Mouse (Mus musculus) ovary, postnatal 36 days (tissue): ENCODE results near the gene Ppard.
A peak's percentile ranks its signal among the peaks of the same experiment; 100 is the strongest.

ENCODE experiments used
- DNase-seq: peaks from one replicate; pipeline ENCODE4 v3.0.0; 2022; ENCODE audit warnings: low spot score, mixed read lengths

Gene Ppard

DNA sequence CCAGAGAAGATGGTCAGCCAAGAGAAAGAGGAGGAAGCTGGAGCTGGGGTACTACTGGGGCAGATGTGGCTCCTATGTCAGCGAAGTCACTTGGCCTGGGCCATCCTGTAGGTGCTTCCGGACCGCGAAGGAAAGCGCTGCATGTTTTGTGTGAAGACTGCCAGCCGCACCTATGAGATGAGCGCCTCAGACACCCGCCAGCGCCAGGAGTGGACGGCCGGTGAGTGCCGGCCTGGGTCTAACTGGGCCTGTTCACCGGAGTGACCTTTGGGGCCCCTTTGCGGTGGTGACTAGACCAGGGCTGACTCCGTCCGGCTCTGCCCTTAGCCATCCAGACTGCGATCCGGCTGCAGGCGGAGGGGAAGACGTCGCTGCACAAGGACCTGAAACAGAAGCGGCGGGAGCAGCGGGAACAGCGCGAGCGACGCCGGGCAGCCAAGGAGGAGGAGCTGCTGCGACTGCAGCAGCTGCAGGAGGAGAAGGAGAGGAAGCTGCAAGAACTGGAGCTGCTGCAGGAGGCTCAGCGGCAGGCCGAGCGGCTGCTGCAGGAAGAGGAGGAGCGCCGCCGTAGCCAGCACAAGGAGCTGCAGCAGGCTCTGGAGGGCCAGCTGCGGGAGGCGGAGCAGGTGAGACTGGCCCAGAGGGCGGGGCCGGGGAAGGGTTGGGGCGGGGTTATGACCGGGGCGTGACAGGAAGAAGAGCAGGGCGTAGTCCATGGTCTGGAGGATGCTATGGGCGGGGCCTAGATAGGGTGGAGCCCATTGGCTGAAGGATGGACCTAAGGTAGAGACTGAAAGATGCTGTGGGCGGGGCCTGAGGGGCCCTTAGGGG, 8.7 kb upstream of the Ppard start:
- DNase-seq, result peak; percentile 87

DNA sequence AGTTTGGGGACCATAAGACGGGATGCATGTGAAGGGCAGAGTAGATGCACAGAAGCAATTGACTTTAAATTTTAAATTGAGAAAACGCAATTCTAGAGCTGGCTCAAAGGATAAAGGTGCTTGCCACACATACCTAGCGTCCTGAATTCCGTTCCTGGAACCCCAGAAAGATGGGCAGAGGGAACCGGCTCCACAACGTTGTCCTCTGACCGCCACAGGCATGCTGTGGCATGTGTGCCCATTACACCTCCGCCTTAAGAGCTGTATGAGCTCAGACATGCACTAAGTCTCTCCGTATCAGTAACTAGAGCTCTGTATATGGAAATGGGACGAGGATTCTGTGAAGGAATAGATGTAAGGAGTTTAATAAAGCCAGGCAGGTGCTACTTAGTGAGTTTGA, 7.9 kb upstream of the Ppard start:
- no peak for DNase-seq

DNA sequence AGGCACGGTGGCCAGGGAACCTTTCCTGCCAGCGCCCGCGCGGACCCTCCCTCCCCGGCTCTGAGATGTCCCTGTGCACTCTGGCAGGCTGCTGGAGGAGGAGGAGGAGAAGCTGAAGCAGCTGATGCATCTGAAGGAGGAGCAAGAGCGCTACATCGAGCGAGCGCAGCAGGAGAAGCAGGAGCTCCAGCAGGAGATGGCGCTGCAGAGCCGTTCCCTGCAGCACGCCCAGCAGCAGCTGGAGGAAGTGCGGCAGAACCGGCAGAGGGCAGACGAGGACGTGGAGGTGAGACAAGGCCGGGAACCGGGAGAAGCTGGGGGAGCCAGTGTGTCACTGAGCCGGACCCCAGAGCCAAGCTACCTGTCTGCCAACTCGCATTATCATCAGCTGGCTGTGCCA, 6.5 kb upstream of the Ppard start:
- peak; percentile 94 for DNase-seq

DNA sequence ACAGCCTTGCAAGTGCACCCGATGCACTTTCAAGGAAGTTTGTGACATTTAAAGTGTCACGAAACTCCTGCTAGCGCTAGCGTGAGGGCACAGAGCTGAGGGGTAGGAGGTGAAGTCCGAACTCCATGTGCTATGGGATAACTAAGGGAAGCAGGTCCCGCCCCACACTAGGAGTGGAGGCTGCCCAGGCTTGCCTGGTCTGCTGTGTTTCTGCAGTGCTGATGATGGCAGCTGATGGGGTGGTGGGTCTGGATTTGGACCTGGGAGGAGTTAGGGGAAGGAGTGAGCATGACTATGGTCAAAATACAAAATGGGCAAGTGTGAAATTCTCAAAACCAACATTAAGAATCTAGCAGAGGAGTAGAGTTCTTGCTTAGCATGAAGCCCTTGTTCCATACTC, 2.0 kb upstream of the Ppard start:
- DNase-seq, result no peak

DNA sequence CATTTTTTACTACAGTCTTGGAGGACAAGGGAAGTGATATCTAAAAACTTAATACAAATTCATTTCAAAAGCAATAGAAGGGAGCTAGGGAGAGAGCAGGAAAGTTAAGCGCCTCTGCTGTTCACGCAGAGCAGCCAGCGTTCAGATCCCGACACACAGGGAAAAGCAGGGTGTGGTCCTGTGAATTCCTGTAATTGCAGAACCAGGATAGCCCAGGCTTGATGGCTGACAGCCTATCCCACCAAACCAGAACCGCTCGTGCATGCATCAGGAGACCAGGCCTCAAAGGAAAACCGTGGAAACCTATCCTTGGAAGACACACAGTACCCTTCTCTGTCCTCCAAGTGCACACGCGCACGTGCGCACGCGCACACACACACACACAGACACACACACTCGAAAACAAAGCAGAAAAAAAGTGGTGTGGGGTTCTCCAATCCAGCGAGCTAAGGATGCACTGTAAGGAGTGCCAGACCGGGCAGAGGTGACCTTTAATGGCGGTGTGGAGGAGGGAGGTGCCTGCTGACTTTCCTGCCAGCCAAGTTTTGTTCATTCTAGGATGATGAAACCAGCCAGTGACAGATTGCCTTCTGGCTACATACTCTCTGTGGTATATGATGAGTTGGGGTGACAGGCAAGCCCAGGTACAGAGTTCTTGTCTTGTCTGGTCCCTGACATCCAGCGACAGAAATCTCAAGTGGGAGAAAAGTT, 1.3 kb upstream of the Ppard start:
- DNase-seq, result no peak

DNA sequence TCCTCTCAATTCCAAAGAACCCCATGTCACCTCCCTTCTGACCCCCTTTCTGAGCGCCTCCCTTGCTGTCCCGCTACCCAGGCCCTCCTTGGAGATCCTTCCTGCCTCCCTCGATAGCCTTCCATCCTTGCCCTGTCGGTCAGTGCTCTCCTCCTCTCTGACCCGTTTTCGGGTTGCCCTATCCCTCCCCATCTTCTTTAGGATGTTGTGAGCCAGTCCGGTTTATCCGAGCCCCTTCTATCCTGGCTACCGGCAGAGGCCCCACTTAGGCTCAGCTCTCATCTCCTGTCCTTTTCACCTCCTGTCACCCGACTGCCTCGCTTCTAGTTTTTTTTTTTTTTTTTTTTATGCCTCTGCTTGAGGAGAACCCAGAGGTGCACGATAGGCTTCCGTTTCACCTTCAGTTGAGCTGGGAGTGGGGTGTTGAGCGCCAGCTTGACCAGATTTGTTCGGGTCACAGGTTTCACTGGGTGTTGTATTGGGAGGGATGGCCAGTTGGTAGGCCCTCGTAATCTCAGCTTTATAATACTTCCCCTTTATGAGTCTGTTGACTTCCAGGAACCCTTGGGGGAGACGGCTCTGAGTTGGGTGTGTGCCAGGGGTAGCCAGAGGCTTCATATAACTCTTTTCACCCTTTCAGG, 711 bp downstream of the Ppard start:
- DNase-seq, result peak; percentile 32

DNA sequence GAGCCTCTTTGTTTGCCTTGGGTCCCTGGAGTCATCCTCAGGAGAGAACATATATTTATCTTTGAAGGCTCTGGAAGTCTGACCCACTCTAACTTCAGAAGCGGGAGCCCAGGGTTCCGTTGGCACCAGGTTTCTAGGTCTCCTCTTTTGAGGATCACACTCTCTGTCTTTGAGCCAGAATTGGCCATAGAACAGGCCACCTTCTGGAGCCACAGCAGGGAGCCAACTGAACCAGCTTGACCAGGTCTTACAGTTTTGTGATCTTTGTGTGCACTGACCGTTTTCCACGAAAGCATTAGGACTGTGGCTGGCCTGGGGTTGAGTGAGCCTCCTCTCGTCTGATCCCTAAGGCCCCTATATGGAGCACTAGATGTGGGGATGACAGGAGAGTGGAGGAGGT, 2.1 kb downstream of the Ppard start:
- DNase-seq, result no peak

DNA sequence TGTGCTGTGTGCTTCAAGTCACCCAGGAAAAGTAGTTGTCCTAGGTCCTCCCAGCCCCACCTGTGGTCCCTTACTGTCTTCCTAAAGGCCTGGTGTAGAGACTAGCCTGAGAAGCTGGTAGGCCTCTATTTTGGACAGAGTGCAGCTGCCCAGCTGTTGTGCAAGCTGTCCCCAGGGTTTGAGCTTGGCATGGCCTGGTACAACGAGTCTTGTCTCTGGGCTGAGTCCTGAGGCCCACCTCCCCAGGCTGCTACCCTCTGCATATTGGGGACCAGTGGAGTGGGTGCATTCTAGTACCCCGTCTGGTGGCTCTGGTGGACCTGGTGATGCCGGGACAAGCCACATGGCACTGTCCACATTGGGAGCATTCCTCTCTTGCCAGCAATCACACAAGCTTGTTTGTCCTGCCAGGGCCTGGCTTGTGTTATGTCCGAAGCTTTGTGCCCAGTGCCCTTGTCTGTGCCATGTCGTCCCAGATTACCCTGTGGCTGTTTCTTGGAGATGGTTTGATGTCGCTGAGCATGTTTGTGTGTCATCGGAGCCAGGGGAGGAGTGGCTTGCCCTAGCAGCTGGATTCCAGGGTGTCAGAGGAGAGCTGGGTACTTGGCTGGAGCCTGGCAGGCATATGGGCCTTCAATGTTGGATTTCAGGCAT, 3.6 kb downstream of the Ppard start:
- peak; percentile 39 for DNase-seq

DNA sequence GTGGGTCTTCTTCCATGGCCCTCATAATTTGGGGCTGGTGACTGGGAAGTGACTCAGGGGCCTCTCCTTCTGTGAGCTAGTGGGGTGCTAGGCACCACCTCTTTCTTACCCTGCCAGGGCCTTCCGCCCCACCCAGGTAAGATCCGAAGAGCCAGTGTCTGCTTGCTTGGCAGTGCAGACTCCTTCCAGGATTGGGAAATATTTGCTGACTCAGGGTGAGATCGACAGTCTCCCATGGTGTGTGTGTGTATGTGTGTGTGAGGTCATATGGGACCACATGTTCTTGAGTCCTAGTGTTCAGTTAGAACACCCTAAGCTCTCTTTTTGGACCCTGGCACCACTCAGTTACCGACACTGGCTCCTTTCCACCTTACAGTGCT, 4.1 kb downstream of the Ppard start:
- no peak for DNase-seq

DNA sequence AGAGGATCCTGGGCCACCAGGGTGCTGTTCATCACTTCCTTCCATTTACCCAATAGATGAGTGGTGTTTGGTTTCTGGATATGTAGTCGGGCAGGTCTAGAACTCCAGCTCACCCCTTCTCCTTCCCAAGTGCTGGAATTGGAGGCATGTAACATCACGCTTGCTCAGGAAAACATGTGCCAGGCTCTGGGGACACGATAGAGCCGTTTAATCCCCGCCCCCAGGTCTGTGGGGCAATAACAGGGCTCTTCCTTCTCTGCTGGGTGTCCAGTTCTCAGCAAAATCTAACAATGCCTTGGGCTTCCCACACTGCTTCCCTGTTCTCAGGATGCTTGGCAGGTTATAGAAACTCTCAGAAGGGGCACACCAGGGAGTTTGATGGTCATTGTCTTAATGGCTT, 4.9 kb downstream of the Ppard start:
- no peak for DNase-seq

DNA sequence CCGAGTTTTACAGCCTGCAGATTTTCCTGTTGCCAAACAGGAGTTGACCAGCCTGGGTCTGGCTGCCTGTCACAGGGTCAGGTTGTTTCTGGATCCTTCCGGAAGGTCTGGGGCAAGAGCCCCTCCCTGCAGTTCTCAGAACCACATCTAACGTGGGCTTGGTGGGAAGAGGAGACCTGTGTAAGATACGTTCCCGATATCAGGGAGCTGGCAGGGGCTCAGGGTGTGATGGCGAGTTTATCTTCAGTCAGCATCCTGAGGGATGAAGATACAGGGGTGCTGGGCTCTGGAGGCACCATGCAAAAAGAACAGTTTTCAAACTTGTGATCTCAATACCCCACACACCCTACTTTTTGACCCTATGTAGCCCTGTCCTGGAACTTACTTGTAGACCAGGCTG, 5.4 kb downstream of the Ppard start:
- no peak for DNase-seq

DNA sequence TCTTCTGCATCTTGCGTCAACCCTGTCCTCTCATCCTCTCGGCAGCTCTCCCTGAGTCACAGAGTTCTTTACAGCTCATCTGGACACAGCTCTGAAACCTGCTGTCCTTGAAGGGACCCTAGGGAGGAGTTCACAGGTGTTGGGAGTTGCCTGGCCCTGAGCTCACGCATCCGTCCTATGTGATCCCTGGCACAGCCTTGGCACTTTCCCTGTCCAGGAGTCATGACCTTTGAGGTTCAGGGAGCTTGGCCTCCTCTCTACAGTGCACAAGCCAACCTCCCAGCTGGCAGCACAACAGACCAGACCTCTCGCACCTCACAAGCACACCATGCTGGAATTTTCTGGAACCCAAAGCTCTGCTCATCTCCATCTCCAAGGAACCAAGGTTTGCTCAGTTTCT, 8.3 kb downstream of the Ppard start:
- DNase-seq, result no peak

DNA sequence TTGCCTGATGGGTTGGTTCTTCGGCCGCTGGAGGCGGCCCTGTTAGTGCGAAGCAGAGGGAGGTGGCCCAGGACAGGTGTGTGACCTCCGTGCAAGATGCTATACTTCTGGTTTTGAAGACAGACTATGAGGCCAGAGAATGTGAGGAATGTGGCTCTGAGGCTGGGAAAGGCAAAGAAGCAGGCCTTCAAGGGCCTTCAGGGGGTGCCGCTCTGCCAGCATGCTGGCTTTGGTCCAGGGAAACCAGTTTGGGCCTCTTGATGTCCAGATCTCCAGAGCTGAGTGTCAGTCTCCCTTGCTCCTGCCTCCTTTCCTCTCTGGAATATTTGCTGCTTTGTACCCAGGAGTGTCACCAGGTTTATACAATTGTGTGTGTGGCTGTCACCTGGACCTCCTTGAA, 9.8 kb downstream of the Ppard start:
- DNase-seq, result no peak

DNA sequence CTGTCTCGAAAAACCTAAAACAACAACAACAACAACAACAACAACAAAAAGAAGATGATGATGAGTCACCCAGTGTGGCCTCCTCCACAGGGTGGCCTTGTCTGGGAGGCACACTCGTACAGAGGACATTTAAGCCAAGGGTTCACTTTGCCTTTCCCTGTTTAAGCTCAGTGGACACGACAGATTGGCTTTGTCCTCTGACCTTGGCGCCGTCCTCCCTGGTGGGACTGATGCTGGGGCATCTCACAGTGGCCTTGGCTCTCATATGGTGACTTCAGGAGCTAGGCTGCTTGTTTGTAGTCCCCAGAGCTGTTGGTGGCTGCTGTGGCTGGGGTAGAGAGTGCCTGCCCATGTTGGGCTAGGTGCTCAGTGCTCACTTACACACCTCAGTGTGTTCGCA, 11.7 kb downstream of the Ppard start:
- DNase-seq, result no peak

DNA sequence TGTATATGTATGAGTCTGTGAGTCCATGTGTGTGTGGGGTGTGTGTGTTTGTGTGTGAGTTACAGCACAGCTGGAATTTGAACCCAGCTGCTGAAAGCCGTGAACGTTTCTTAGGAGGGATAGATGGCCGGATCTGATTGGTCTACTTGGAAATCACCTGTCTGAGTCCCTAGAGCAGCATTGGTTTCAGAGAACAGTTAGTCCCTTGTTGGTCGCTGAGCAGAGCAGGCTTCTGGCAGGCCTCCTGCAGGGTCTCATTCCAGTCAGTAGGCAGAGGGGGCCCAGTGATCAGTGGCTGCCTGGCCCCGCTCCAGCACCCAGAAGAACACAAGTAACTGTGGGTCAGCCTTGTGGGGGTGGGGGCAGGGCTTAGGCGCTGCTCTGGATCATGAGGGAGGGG, 12.2 kb downstream of the Ppard start:
- DNase-seq, result no peak

DNA sequence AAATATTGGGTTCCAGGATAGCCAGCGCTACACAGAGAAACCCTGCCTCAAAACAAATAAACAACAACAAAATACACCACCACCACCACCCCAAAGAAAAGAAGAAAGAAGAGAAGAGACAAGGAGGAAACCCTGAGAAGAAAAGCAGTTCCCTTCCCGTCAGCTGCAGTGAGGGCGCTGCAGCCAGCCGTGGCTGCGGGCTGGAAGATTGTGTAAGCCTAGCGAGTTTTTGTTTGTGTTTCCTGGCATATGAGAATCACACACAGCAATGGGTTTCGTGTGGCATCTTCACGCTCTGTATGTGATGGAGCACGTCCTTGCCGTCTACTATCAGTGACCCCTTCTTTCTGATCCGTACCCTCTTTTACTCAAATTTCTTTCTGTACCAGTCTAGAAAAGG, 14.1 kb downstream of the Ppard start:
- no peak for DNase-seq

DNA sequence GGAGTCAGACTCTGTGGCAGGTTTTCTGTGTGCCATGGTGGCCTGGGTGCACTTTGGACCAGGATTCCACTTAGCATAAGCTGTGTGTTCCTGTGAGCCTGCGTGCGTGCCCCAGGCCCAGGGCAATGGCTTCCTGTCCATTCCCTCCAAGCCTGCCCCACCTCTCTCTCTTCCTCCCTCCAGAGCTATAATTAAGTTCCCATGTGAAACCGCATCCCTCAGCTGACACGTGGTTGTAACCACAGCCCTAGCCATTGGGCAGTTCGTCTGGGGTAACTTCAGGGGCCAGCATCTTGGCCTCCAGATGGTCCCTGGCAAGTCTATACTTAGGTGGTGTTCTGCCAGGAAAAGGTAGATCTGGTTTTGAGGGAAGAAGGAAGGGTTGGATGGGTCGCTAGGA, 15.1 kb downstream of the Ppard start:
- DNase-seq, result no peak

DNA sequence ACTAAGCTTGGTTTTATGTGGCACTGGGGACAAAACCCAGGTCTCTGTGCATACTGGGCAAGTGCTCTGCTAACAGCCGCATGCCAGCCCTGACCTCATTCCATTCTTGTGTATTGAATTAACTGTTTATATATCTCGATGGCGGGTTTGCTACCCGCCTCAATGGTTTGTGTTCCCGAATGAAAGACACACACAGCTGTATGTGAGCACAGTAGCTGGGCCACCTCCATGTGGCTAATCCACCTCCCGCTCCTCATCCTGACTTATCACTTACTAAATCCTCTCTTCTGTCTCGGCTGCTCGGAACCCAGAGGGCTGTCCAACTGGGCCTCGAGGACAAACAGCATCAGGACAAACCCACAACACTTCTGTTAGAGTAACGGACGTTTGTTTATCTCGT, 16.6 kb downstream of the Ppard start:
- no peak for DNase-seq

DNA sequence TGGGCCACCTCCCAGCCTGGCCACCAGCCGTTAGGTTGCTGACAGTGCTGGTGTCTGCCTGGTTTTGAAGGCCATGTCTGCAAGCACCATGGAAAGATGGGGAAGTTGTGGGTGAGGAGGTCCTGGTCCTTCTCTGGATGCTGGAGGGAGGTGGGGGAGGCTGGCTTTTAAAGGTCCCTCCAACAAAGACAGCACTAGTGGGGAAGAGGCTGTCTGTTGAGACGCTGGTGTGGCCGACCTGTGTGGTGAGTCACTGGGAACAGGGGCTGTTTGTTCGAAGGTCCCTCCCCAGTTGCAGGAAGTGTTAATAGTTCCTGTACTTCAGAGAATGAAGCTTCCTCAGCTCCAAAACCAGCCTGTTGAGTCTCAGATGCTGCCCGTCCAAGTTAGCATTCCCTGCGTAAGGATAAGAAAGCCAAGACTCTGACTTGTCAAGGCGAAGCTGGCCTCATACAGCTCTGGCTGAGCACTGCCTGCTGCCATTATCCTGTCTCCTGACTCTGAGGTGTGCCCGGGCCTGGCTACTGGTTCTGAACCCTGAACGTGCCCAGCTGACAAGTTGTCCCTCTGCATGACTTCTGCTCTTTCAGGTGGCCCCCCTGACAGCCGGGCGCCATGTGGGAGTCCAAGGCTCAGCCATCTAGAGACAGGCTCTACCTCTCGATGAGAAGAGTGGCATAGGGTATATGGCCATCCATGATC, 19.2 kb downstream of the Ppard start:
- DNase-seq, result no peak

DNA sequence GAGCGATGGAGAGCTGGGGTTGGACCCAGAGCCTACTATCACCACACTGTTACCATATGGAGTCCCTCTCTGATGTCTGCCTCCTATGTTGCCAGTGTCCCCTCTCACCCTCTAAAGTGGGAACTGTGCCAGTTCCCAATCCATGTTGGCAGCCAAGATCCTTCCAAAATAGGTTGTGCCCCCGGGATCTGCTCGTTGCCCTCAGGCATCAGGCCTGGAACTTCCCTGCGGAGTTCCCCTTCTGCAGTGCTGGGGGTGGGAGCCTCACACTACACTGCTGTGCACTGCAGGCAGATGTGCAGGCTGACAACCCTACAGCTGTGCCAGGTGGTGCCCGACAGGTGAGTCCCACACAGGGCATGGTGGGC, 19.8 kb downstream of the Ppard start:
- no peak for DNase-seq

DNA sequence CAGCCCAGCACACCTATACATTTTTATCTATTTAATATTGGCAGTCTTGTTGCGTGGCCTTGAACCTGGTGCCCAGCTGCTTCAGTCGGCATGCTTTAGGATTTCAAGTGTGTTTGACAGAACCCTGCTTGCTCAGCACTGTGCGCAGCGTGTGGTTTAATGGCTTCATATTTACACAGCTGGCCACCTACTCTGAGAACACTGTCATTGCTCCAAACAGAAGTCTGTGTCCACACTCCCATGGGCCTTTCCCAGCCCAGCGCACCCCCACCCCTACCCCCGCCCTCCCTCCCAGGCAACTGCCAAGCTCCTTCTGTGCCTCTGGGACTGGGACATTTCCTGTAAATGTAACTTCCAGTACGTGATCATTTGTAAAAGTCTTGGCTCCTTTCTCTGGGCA, 20.7 kb downstream of the Ppard start:
- no peak for DNase-seq

DNA sequence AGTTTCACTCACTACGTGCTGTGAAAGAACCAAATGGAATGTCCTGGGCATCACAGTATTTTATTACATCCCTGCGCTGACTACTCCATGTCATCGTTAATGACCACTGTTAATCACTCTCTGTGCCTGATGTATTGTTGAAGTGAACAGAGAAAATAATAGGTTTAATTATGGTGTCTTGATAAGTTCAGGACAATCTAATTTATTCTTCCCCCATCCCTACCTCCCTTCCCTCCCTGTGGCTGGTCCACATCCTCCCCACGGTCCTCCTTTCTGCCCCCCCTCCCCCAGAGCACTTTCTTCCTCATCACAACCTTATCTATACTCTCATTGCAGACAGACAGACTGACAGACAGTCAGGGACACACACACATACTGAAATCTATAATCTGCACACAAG, 22.3 kb downstream of the Ppard start:
- DNase-seq, result no peak
